Mouse (Mus musculus): ENCODE data around the gene Abcf1. TPM values are rescaled to one million over a fixed set of nuclear protein-coding genes. Genes with fewer than 3 reads are reported as not detected.
A peak's percentile ranks its signal among the peaks of the same experiment; 100 is the strongest.

The Abcf1 gene
- polyA plus RNA-seq, 1 experiment, result 120 TPM

DNA sequence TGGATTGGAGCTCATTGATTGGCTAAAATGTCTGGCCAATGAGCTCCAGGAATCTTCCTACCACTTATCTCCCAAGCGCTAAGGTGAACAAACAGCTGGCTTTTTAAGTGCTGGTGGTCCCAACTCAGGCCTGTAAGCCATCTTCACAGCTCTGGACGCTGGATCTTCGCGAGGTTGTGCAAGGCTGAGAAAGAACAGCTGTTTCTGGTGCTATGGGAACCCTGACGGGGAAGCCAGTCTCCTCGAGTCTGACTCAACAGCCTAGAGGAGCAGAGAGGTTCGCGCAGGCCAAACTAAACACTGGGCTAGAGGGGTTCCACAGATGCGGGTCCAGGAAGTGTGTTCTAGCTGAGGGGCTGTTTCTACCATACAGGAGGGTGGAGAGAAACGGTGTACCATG is 22.2 kb upstream of the Abcf1 start:
- TF ChIP-seq CTCF (IDR thresholded peaks at IDR 0.05; ENCODE audit: control insufficient read depth, insufficient read depth, low read length) (no peak), POLR2A (IDR thresholded peaks at IDR 0.05; ENCODE audit: borderline replicate concordance, control insufficient read depth, low read depth, low read length) (no peak)
- no peak overlapping the region for H3K4me3 ChIP-seq (replicated peaks; ENCODE audit: control insufficient read depth, low read depth, low read length)
- no peaks in the 10 kb centered on the region for H3K4me1 ChIP-seq (ENCODE audit: control insufficient read depth, insufficient read depth, low read length)
- 40% methylated on average over 10 of the region's 10 CpGs for WGBS
- no peak overlapping the region for H3K27ac ChIP-seq (ENCODE audit: control insufficient read depth, insufficient read depth, low read depth, low read length, poor library complexity)

DNA sequence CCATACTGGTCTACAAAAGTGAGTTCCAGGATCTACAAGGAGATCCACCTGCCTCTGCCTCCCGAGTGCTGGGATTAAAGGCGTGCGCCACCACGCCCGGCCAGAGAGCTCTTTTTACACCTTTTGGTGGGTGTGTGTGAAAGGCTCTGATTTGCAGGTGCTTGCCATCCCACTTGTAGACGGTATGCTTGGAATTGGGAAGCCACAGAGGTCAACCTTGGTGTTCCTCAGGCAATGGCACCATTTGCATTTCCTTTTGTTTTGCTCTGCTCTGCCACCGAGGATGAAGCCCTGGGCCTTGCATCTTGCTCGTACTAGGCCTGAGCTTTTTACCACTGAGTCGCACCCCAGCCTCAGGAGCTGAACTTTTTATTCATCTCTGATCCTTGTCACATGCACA is 12.2 kb upstream of the Abcf1 start:
- 91% methylated on average over 9 of the region's 9 CpGs for WGBS
- no peak for TF ChIP-seq POLR2A (IDR thresholded peaks at IDR 0.05; ENCODE audit: borderline replicate concordance, control insufficient read depth, low read depth, low read length)
- no peak for TF ChIP-seq CTCF (IDR thresholded peaks at IDR 0.05; ENCODE audit: control insufficient read depth, insufficient read depth, low read length)
- Histone ChIP-seq H3K4me1 (ENCODE audit: control insufficient read depth, insufficient read depth, low read length) (no peaks in the 10 kb centered on the region; the same call in none of the 2 replicates), H3K27ac (ENCODE audit: control insufficient read depth, insufficient read depth, low read depth, low read length, poor library complexity) (no peak overlapping the region), H3K4me3 (replicated peaks; ENCODE audit: control insufficient read depth, low read depth, low read length) (no peak overlapping the region)

DNA sequence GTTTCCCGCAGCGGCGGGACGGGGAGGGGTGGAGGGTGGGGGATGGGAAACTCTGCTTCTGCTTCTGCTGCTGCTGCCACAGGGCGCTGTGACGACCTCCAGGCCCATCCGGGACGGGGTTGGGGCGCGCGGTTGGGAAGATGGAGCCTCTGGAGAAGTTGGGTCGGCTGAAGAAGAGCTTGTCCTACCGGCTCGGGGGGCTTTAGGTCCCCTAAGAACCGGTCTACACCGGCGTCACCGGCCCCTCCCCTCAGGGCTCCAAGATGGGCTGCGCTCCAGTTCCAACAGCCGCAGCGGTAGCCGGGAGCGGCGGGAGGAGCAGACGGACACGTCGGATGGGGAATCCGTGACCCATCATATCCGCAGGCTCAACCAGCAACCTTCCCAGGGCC is 10.8 kb upstream of the Abcf1 start:
- TF ChIP-seq CTCF (IDR thresholded peaks at IDR 0.05; ENCODE audit: control insufficient read depth, insufficient read depth, low read length), result no peak
- 0 out of 2 replicates have a peak, but pooled peaks have one; percentile 13 for TF ChIP-seq POLR2A (IDR thresholded peaks at IDR 0.05; ENCODE audit: borderline replicate concordance, control insufficient read depth, low read depth, low read length)
- no peaks in the 10 kb centered on the region; the same call in none of the 2 replicates for H3K4me1 ChIP-seq (ENCODE audit: control insufficient read depth, insufficient read depth, low read length)
- 1% methylated on average over 29 of the region's 29 CpGs for WGBS
- H3K27ac ChIP-seq (ENCODE audit: control insufficient read depth, insufficient read depth, low read depth, low read length, poor library complexity), result peak overlapping the region; percentile 84
- peak overlapping the region; percentile 76 for H3K4me3 ChIP-seq (replicated peaks; ENCODE audit: control insufficient read depth, low read depth, low read length)

DNA sequence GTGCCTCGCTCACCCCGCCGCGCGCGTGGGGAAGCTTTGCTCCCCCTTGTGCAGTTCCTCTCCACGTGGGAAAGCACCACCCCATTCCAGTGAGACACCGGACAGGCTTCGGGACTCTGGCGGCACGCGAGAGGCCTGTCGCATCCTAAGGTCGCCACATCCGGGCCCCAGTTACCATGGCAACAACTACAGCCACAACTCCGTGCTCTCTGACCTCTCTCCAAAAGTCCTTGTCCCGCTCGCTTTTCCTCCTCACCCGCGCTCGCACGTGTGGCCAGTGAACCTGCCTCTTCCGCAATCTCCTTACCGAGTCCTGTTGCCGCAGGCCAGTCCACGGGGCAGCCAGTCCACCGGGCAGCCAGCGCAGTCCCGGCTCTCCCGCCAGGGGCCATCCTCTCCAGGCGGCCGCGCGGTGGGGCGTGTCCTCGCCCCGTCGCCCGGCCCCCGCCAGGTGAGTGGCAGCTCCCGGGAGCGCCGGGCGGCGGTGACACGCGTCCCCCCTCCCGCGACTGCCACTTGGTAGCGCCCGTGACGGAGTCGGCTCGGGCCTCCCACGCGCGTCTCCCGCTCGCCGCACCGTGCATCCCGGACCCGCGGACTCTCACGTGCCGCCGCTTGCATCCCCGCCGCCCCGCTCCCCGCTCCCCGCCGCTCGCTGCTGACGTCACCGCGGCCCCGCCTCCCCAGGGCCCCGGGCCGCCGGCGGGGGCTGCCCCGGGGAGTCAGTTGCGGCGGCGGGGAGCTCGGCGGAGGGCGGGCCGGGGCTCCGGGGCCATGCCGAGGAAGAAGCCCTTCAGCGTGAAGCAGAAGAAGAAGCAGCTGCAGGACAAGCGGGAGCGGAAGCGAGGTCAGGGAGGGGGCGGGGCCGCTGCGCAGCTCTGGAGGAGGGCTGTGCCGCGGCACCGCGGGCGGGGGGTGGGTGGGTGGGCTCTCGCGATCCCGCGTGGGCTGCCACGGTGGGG is 10.1 kb upstream of the Abcf1 start, which contains the start of the genes Gnl1 and Prr3:
Gnl1 (plus strand) TSS at position 451 of the 962 bp plus-strand sequence.
Prr3 (minus strand) TSS at position 836 of the 962 bp plus-strand sequence.
- Histone ChIP-seq H3K4me3 (replicated peaks; ENCODE audit: control insufficient read depth, low read depth, low read length) (peak within 1 kb of the TSS; percentile 76), H3K27ac (ENCODE audit: control insufficient read depth, insufficient read depth, low read depth, low read length, poor library complexity) (peak within 1 kb of the TSS; percentile 96), H3K4me1 (ENCODE audit: control insufficient read depth, insufficient read depth, low read length) (no peaks in the 10 kb centered on the region; the same call in none of the 2 replicates)
- TF ChIP-seq POLR2A (IDR thresholded peaks at IDR 0.05; ENCODE audit: borderline replicate concordance, control insufficient read depth, low read depth, low read length) (no peak), CTCF (IDR thresholded peaks at IDR 0.05; ENCODE audit: control insufficient read depth, insufficient read depth, low read length) (no peak)
- under 1% methylated on average over 108 of the region's 109 CpGs for WGBS

DNA sequence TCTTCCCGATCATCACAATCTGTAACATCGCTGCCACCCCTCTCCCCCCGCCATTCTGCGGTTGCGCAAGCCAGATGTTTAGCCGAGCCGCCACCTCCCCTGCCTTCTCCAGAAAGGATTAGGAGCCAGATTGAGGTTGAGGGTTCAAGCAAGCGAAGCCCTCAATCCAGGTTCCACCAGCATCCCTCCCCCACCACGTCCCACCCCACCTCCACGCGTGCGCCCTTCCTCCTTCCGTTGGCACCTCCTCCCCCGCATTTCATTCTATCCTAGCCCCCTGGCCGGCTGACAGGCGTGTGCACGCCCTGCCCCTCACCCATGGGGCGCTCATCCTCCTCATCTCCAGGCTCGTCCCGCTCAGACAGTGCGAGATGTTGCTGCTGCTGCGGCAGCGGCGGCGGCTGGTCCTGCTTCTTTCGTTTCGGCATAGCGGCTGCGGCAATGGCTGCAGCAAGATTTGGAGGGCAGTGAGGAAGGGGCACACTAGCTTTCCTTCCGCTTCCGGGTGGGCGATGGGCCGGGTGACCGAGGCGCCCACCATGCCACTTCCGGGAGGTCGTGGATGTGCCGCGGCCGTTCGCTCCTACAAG is 9.3 kb upstream of the Abcf1 start:
- H3K27ac ChIP-seq (ENCODE audit: control insufficient read depth, insufficient read depth, low read depth, low read length, poor library complexity), result peak overlapping the region; percentile 96
- no peaks in the 10 kb centered on the region; the same call in none of the 2 replicates for H3K4me1 ChIP-seq (ENCODE audit: control insufficient read depth, insufficient read depth, low read length)
- peak overlapping the region; percentile 76 for H3K4me3 ChIP-seq (replicated peaks; ENCODE audit: control insufficient read depth, low read depth, low read length)
- TF ChIP-seq POLR2A (IDR thresholded peaks at IDR 0.05; ENCODE audit: borderline replicate concordance, control insufficient read depth, low read depth, low read length) (no peak), CTCF (IDR thresholded peaks at IDR 0.05; ENCODE audit: control insufficient read depth, insufficient read depth, low read length) (no peak)
- WGBS, result under 1% methylated on average over 41 of the region's 41 CpGs

DNA sequence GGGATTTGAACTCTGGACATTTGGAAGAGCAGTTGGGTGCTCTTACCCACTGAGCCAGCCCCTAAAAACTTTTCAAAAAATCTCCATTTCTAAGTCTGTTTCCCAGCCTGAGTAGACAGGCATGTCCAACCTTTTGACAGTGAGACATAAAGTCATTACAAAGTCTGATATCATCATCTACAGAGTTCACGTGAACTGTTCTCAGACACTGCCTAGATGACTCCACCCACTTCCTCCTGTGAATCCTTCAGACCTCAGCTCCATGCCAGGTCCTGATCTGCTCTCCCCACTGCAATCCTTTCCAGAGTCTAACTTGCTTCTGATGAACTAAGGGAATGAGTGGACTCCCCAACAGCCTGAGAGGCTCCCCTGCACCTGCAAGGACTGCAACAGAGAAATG is 2.6 kb upstream of the Abcf1 start:
- 15% methylated on average over 1 of the region's 1 CpGs for WGBS

DNA sequence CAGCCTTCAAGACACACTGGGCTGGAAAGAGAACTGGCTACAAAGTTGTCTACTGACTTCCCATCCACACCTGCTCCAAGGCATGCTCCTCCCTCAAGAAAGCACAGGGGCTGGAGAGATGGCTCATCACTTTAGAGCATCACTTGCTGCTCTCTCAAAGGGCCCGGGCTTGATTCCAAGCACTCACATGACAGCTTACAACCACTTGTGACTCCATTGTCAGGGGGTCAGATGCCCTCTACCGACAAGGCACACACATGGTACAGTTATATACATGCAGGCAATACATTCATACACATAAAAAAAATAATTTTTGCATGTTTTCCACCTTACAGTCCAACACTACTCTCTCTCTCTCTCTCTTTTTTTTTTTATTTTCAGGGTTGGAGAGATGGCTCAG is 1.9 kb downstream of the Abcf1 start:
- no peak overlapping the region for H3K4me3 ChIP-seq (replicated peaks; ENCODE audit: control insufficient read depth, low read depth, low read length)
- no peak for TF ChIP-seq POLR2A (IDR thresholded peaks at IDR 0.05; ENCODE audit: borderline replicate concordance, control insufficient read depth, low read depth, low read length)
- no peak overlapping the region for H3K27ac ChIP-seq (ENCODE audit: control insufficient read depth, insufficient read depth, low read depth, low read length, poor library complexity)
- H3K4me1 ChIP-seq (ENCODE audit: control insufficient read depth, insufficient read depth, low read length), result peaks cover 2% of the 10 kb centered on the region; the same call in 1 of the 2 replicates
- WGBS, result 82% methylated on average over 2 of the region's 2 CpGs

More for the DNA sequence above, 2.6 kb upstream of the Abcf1 start:
- Histone ChIP-seq H3K4me3 (replicated peaks; ENCODE audit: control insufficient read depth, low read depth, low read length) (no peak overlapping the region), H3K4me1 (ENCODE audit: control insufficient read depth, insufficient read depth, low read length) (peaks cover 2% of the 10 kb centered on the region; the same call in 1 of the 2 replicates), H3K27ac (ENCODE audit: control insufficient read depth, insufficient read depth, low read depth, low read length, poor library complexity) (no peak overlapping the region)
- TF ChIP-seq CTCF (IDR thresholded peaks at IDR 0.05; ENCODE audit: control insufficient read depth, insufficient read depth, low read length) (no peak), POLR2A (IDR thresholded peaks at IDR 0.05; ENCODE audit: borderline replicate concordance, control insufficient read depth, low read depth, low read length) (no peak)

DNA sequence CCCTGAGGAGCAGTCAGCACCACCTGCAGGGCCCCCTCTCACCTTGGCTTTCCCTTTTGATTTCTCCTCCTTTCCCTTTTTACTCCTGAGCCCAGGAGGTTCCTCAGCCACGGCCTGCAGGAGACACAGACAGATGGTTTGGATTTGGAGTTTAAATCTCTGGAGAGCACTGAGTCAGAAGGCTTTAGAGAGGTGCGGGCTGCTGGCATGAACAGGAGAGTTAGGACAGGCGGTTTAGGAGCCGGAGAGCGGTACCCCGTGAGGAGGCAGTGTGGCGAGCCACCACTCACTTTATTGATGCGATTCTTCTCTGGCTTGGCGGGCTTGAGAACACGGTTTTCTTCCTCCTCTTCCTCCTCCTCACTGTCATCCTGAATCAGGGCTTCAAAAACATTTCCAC is 6.3 kb downstream of the Abcf1 start:
- TF ChIP-seq POLR2A (IDR thresholded peaks at IDR 0.05; ENCODE audit: borderline replicate concordance, control insufficient read depth, low read depth, low read length) (no peak), CTCF (IDR thresholded peaks at IDR 0.05; ENCODE audit: control insufficient read depth, insufficient read depth, low read length) (no peak)
- no peak overlapping the region for H3K27ac ChIP-seq (ENCODE audit: control insufficient read depth, insufficient read depth, low read depth, low read length, poor library complexity)
- no peak overlapping the region for H3K4me3 ChIP-seq (replicated peaks; ENCODE audit: control insufficient read depth, low read depth, low read length)
- no peaks in the 10 kb centered on the region for H3K4me1 ChIP-seq (ENCODE audit: control insufficient read depth, insufficient read depth, low read length)
- 90% methylated on average over 10 of the region's 10 CpGs for WGBS

Data from bone marrow, adult 2 months (tissue).